Mouse (Mus musculus) ES-CJ7 (cell line): ENCODE measurements around the gene Ccdc6.
"Not testable (repeated sequence)": the region's sequence is repeated elsewhere in the genome, so short reads cannot be mapped to it uniquely, and the experiment has no call there.

Experiments
- DNase-seq: peaks from one replicate; pipeline ENCODE4 v3.0.0; 2011; ENCODE audit warnings: low read depth, low spot score

Ccdc6 gene

DNA sequence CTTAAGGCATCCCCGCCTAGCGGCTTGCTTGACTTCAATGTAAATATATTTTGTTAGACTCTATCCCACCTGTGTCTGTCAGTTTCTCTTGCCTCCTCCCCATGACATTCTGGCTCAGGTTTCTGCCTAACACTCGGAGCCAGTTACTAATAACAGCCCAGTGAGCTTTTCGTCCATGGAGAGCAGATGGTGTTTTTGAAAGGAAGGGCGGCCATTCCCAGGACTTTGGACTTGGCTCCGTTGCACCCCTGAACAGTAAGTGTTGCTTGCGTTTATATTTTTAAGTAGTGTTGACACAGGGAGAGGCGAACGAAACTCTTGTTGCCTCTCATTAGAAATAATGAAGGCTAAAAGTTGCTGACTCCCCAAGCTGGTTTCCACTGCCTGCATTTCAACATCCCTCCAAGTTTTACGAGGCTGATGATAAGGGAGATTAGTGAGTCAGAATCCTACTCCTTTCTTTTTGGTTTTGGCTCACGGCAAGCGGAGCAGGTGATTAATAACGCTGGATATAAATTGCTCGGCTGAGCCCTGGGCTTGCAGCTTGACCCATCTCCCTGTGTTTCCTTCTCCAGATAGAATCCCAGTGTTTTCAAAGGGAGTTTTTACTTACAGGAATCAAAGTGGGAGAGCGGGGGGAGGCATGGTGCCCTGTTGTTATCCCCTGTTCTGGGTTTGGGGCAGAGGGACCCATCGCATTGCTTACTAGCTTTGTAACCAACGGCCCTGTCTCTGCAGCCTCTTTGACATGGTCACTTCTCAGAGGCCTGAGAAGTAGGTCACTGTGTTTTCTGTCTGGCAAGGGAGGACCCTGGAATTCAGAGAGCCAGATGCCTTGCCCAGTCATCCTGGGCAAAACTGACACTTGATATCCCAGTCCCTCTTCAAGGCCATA lies 107.8 kb downstream of the Ccdc6 start, which contains the start of gene Mrln:
Mrln (plus strand) TSS at position 160 of the 895 bp plus-strand sequence.
- no peak for DNase-seq

DNA sequence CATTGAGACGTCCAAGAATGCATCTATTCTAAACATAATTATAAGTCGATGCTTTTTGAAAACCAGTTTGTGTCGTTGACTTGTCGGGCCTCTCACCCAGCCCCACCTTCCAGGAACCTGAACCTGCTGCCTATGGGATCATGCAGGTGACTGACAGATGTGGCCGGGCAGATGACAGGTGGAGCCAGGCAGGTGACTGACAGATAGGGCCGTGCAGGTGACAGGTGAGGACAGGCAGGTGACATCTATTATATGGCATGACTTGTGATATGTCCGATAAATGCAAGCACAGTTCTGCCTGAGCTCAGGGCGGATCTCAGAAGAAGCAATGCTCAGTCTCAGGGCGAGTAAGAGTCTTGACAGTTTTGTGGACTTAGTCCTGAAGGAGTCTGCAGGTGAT lies 114.4 kb downstream of the Ccdc6 start:
- no peak for DNase-seq

DNA sequence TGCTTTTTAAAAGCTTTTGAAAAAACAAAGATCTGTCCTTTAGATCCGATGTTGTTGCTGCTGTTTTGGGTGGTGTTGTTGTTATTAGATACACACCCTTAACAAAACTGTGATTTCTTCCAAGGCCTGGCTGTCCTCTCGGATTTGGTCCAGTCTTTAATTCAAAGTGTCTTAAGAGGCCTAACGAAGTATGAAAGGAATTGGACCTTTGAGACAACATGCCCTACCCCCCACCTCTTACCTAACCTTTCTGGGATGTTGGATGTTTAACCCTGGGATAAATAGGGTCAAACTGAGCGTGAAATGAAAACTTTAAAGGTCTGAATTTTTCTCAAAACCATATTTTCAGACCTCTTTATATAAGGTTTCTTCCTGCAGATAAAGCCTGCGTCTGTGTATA lies 124.0 kb downstream of the Ccdc6 start:
- no peak for DNase-seq

DNA sequence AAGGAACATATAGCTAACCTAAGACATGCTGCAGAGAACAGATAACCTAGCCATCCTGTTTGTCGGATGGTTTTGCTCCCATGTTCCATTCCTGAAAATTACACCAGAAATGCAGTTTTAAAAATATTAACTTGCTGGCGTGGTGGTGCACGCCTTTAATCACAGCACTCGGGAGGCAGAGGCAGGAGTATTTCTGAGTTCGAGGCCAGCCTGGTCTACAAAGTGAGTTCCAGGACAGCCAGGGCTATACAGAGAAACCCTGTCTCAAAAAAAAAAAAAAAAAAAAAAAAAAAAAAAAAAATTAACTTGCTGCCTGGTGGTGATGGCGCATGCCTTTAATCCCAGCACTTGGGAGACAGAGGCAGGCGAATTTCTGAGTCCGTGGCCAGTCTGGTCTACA lies 125.3 kb downstream of the Ccdc6 start:
- not testable (repeated sequence) for DNase-seq

DNA sequence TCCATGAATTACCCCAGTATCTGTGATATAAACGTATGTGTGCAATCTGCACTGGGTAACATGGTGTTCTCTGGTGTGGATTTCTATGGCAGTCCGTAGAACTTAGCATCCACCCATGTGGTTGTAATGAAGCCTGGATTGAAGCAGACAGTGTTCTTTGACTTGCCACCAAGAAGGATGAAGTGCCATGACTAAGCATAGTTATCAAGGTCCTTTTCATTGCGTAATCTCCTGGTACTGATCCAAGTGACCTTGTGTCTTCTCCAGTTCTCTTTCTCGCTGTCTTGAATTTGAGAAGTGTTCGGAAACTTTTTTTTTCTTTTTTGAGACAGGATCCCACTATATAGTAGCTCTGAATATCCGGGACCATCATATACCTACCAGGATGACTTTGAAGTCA lies 127.7 kb downstream of the Ccdc6 start:
- DNase-seq: no peak

DNA sequence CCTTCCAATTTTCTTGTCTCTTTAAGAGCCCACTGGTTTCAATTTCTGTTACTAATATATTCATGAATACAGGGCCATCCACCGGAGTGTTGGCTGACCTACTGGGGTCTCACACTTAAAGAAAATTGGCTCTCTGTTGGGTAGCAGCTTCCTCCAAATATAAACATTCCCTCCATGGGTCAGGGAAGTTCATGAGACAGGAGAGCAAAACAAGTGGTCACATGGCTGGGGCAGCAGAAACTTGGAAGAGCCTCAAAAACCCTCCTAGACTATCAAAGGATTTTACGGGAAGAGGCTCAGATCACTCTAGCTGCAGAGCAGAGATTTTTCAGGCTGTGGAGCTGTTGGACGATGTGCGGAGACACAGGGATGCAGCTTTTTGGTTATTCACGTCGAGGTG lies 128.8 kb downstream of the Ccdc6 start:
- no peak for DNase-seq

DNA sequence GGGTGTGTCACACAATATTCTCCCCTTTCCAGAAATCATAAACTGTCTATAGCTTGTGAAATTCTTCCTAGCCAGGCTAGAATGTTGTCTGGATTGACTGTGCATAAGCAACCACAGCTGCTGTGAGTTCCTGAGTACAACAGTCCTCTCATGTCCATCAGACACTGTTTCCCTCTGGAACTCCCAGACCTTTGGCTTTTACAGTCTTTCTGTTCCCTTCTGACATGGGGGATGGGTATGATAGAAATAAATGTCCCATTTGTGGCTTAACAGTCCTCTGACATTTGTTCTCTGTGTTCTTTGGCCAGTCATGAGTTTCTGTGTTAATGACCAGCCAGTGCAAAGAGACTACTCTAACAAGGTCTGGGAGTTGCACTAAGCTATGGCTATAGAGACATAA lies 129.7 kb downstream of the Ccdc6 start:
- no peak for DNase-seq

DNA sequence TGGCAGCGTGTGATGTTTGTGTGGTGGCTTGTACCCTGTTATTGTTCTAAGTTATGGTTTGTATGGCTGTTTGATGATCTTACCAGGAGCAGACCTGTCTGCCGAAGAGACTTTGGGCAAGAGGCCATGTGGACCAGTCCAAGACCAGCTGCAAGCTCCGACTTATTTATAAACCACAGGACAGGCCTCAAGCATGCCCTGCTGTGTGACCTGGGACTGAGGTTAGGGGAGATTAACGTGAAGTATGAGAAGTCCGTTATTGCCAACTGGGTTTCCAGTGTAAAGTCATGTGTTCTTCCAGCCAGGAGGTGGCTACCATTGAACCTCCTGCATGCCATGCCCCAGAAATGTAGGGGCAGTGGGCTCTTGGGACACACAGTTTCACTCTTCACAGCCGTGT lies 133.4 kb downstream of the Ccdc6 start:
- no peak for DNase-seq

DNA sequence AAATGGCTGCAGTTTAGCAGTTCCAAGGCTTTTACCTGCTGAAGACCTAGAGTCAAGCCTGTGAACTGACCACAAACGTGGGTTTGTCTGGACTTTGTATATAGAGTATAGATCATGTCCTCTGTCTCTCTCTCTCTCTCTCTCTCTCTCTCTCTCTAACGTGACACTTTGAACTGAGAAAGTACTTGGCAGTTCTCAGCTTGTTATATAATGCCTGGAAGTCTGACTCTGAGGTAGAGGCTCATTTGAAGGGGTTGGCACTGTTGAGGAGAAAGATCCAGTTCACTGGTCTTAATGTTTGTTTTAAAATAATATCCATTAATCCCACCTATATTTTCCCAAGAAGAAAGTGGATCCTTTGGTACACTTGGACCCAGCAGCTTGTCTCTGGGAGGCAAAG lies 141.0 kb downstream of the Ccdc6 start:
- DNase-seq: no peak
